Mouse (Mus musculus) gastrocnemius, postnatal 25 days (tissue): Measurements from ENCODE around the gene Id3. TPM values are rescaled to one million over a fixed set of nuclear protein-coding genes. Genes with fewer than 3 reads are reported as not detected.

Experiments used
- DNase-seq: peaks from one replicate; pipeline ENCODE4 v3.0.0; 2022
- total RNA-seq, 2 experiments: library from RNA; stranded (reverse); gene quantifications; 1 replicate in 1 of 2; 2 replicates in 1 of 2; pipeline ENCODE4 v1.2.3; 2021

Gene Id3
- total RNA-seq, 2 experiments from 2014 or later = 13.5 to 21.2 TPM

GRCm38 (mm10) chr4:136124581-136124980 lies 18.7 kb upstream of the Id3 start:
- no peak for DNase-seq

GRCm38 (mm10) chr4:136125458-136125857 lies 17.8 kb upstream of the Id3 start:
- DNase-seq = no peak

DNA sequence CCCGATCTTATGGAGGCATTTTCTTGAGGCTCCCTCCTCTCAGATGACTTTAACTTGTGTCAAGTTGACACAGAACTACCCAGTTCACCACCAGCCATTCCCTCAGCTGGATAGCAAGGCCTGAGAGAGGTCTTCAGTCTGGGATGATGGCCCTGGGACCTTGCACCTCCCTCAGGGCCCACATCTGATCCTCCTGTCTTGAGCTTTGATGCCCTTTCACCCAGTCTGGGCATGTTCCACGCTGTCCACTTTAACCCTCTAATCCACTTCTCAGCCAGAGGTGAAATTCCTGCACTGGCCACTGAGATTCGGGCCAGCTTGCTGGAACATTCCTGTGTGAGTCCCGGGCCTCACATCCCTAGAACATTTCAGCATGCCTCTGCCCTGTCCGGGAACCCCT lies 17.3 kb upstream of the Id3 start:
- no peak for DNase-seq

- DNase-seq = no peak
These were observed 15.6 kb upstream of the Id3 start for GRCm38 (mm10) chr4:136127670-136128069.

DNA sequence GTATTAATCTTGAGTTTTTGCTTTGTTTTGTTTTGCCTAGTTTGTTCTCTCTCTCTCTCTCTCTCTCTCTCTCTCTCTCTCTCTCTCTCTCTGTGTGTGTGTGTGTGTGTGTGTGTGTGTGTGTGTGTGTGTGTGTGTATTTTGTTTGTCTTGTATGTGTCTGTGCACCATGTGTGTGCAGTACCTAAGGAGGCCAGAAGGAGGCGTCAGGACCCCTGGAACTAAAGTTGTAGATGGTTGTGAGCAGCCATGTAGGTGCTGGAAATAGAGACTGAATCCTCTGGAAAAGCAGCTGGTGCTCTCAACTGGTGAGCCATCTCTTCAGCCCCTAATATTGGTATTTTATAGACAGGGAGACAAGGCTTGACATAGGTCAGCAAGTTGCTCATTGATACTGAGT lies 13.5 kb upstream of the Id3 start:
- no peak for DNase-seq

DNA sequence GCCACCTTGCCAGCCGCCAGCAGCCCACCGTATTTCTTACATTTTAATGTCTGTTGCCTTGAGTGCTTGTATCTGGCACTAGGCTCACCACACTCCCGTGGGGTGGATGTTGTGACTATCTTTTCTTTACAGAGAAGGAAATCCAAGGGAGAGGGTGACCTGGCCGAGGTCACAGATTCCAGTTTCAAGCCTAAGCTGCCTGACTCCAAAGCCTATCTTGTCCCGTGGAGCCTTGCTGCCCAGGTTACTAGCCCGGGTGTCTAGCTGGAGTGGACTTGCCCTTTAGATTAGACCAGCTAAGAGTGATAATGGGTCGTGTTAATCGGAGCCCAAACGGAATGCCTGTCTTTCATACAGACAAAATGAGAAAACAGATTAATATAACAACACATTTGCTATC lies 9.5 kb upstream of the Id3 start:
- no peak for DNase-seq

DNA sequence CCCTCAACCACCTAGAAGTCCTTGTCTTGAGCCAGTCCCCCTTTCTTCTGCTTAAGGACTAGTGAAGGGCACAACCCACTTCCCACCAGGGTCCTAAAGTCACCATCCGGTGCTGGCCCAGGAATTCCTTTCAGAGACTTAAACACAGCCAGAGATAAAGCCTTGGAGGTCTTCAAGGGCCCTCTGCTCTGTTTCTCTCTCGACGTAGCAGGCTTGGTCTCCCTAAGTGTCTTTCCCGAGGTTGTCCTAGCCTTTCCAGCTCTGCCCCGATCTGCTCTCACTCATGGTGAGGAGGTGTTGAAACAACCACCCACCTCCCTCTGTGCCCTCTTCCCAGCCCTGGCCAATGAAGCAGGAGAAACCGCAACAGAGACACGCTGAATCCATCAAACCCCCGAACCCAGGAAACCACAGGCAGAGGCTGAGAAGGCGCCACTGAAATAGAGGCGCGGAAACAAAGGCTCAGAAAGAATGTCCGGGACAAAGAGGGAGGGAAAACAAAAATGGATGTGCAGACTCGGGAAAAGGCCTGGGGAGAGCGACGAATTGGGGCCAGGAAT lies 8.8 kb upstream of the Id3 start:
- DNase-seq = no peak

DNA sequence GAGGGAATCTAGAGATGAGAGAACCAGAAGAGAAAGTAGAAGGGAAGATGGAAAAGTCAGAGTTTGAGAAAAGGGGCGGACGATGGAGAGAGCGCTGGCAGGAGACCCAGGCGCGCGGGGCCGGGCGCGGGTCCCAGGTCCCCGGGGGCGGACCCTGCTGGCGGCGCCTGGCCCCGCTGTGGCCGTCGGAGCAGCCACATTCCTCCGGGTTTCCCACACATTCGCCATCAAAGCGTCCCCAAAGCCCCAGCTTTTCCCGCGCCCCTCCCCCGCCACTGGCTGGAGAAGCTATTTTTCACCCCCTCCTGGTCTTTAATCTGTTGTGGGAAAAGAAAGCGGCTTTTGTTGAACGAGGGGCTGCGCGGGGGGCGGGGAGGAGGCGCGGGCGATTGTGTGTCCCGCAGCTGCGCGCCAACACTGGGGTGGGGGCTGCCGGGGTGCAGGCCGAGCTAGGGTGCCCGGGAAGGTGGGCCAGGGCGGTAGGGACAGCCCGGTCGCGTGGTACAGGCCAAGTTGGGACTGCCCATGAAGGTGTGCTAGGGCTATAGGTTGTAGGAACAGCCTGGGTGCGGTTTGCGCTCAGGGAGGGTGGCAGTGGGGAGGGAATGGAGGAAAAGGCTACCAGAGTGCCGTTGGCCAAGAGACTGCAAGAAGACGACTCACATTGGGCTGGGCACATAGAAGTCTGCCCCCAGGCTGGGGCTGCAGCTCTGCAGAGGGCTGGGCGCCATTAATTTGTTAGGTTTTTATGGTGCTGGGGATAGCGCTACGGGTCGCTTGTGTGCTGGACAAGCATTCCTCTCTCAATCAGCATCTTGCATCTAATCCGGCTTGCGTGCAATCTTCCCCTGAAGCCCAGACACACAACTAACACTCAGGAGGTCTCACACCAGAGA lies 8.1 kb upstream of the Id3 start:
- peak; percentile 59 for DNase-seq

- DNase-seq = no peak
These were observed 7.2 kb upstream of the Id3 start for GRCm38 (mm10) chr4:136135874-136136728.

- no peak for DNase-seq
These were observed 3.8 kb upstream of the Id3 start for GRCm38 (mm10) chr4:136139326-136140110.

GRCm38 (mm10) chr4:136140327-136141250 lies 2.7 kb upstream of the Id3 start:
- peak; percentile 95 for DNase-seq

DNA sequence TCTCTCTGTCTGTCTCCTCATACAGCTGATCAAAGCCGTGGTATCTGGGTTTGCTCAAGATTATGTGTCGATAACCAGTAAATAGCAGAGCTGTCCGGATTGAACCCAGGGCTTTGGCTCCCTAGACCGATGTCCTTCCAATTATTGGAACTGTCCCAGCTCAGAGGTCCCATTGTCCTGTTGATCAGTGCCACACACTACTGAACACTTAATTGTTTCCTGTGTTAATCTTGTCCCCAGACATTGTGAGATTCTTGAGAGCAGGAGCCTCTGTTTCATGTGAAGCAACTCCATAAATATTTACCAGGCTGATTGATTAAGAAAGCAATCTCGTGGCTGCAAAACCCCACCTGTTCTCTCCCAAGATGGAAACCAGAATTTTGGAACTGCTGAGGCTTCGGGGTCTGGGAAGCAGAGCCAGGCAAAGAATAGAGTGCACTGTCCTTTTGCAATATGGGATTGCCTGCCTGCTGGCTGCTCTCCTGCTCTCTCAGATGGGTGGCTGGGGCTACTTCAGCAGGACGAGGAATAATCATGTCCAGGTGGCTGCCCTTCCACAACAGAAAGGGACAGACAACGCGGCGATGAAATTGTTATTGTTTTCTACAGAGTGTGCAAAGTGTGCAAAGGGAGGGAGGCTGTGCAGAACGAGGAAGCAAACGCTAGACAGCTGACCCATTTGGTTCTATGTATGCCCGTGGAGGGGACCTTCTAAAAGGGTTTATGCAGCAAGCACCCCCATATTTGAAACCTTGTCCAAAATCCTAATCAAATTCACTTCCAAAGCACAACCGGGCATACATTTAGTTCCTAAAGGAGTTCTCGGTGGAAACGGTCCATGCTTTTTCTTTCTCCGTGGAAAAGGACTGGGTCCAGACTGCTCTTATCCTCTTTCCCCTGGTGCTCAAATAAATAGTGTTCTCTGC lies 767 bp upstream of the Id3 start:
- no peak for DNase-seq

- DNase-seq = peak; percentile 75
These were observed 1.0 kb downstream of the Id3 start for GRCm38 (mm10) chr4:136144126-136144926.

GRCm38 (mm10) chr4:136144927-136145292 lies 1.6 kb downstream of the Id3 start:
- no peak for DNase-seq

- no peak for DNase-seq
These were observed 2.1 kb downstream of the Id3 start for GRCm38 (mm10) chr4:136145362-136145885.

DNA sequence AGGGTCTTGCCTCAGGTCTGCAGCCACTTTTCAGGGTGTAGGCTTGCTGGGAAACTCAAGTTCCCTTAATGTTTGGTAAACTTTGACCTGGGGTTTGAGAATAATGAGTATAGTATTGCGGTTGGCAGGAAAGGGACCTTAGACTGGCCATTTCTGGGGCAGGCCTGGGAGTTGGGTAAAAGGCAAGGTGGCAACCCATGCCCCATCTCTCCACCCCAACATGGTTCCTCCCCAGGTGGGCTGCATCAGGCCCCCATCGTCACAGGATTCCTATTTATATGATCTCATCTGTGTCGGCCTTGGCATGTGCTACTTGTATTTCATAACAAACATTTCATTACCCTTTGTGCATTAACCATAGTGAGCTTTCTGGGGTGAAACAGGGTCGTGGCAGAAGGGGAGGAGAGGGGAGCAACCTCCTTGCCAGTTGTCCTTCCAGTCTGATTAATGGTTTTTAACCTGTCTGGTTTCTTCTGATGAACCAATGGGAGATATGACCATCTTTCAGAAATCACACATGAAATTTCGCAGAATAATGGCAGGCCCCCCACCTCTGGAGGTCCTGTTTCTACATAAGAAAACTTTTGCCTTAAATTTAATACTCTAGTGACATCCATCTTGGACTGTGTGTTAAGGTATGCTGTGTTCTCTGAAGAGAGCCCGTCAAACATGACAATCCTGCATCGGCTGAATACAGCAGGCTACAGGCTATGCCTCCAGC lies 2.9 kb downstream of the Id3 start:
- no peak for DNase-seq

DNA sequence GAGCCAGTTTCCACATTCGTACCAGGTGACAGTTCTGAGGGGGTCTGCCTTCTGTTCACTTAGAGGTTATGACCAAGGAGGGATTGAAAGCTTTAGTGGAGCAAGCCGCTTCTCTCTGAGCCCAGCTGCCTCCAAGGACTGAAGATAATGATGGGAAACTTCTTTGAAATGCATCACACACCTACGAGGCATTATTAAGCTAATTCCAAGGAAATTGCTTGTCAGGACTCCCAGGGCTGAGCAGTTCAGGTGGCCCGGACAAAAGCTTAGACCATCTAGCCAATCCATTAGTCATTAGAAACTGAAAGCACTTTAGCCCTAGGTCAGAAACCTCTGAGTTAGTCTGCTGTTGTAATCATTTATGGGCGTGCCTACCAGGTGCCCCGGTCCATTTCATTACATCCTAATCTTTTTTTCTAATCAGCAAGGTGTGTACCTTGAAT lies 3.4 kb downstream of the Id3 start:
- no peak for DNase-seq
